Mouse (Mus musculus) ES-E14 (cell line): Measurements from ENCODE around the gene Raly. TPM values are rescaled to one million over a fixed set of nuclear protein-coding genes. Genes with fewer than 3 reads are reported as not detected.
A peak's percentile ranks its signal among the peaks of the same experiment; 100 is the strongest.

ENCODE experiments used
- DNase-seq: peaks from one replicate; pipeline ENCODE4 v3.0.0-alpha.2; 2013; ENCODE audit warnings: low read depth, low spot score
- H3K27ac ChIP-seq: 2 replicates; pipeline ENCODE4 v1.5.1; 2012; ENCODE audit warnings: low read depth, mild to moderate bottlenecking, low read length, moderate library complexity, mixed read lengths; ENCODE audit not compliant: poor library complexity, insufficient read depth, severe bottlenecking
- H3K36me3 ChIP-seq: 2 replicates; pipeline ENCODE4 v1.6.1; 2012; ENCODE audit warnings: mild to moderate bottlenecking, low read length, moderate library complexity, mixed read lengths; ENCODE audit not compliant: control insufficient read depth, poor library complexity, insufficient read depth, severe bottlenecking
- H3K4me1 ChIP-seq, 2 experiments: fragments of 150-350 bp in 1 of 2; sonication (generic) in 1 of 2; 2 replicates each; pipeline ENCODE4 v1.6.1; 2012; ENCODE audit warnings: low read length in 2 of 2, mild to moderate bottlenecking in 1 of 2, mixed read lengths in 1 of 2; ENCODE audit not compliant: control insufficient read depth in 2 of 2, insufficient read depth in 2 of 2, poor library complexity in 1 of 2
- H3K4me3 ChIP-seq, 2 experiments: fragments of 150-350 bp in 1 of 2; sonication (generic) in 1 of 2; 2 replicates each; pipeline ENCODE4 v1.5.1; 2012; ENCODE audit warnings: low read length in 2 of 2, low read depth in 1 of 2, mild to moderate bottlenecking in 1 of 2, mixed read lengths in 1 of 2; ENCODE audit not compliant: insufficient read depth in 1 of 2, poor library complexity in 1 of 2, severe bottlenecking in 1 of 2
- H3K9ac ChIP-seq: 2 replicates; pipeline ENCODE4 v1.6.1; 2012; ENCODE audit warnings: low read depth, mild to moderate bottlenecking, low read length, mixed read lengths; ENCODE audit not compliant: poor library complexity, insufficient read depth, severe bottlenecking
- H3K9me3 ChIP-seq: fragments of 150-350 bp; sonication (generic); 2 replicates; pipeline ENCODE4 v1.6.1; 2012; ENCODE audit warnings: low read depth, mild to moderate bottlenecking, low read length; ENCODE audit not compliant: control insufficient read depth, insufficient read depth
- CHD2 ChIP-seq: IDR thresholded peaks from 2 replicates; pipeline ENCODE4 v1.6.1; 2014; ENCODE audit warnings: mild to moderate bottlenecking, low read depth, low read length, inconsistent platforms
- HCFC1 ChIP-seq: IDR thresholded peaks from 2 replicates; pipeline ENCODE4 v1.6.1; 2012; ENCODE audit warnings: low read length, inconsistent platforms, borderline replicate concordance; ENCODE audit not compliant: insufficient read depth
- MAFK ChIP-seq: IDR thresholded peaks from 2 replicates; pipeline ENCODE4 v1.6.1; 2014; ENCODE audit warnings: mild to moderate bottlenecking, low read depth, low read length, inconsistent platforms; ENCODE audit not compliant: insufficient read depth
- ZC3H11A ChIP-seq: IDR thresholded peaks from 2 replicates; pipeline ENCODE4 v1.6.1; 2012; ENCODE audit warnings: low read depth, mild to moderate bottlenecking, inconsistent platforms, low read length, borderline replicate concordance
- ZNF384 ChIP-seq: IDR thresholded peaks from 2 replicates; pipeline ENCODE4 v1.6.1; 2012; ENCODE audit warnings: low read depth, low read length, inconsistent platforms
- in situ Hi-C, 2 experiments: fragments of 600-800 bp; cut with MboI; formaldehyde crosslinking; loops; one replicate each; pipeline ENCODE4 v1.15.1; 2025; ENCODE audit warnings: low sequenced_read_pairs in 2 of 2, inconsistent platforms in 1 of 2; ENCODE audit not compliant: unreplicated experiment in 2 of 2
- total RNA-seq: library from RNA; depleted of rRNA; stranded (reverse); fragments of 300-350 nt; gene quantifications from 2 replicates; pipeline ENCODE4 v1.2.3, GENCODE M21; 2012

Gene Raly
- total RNA-seq, 1 experiment = 209 TPM

DNA sequence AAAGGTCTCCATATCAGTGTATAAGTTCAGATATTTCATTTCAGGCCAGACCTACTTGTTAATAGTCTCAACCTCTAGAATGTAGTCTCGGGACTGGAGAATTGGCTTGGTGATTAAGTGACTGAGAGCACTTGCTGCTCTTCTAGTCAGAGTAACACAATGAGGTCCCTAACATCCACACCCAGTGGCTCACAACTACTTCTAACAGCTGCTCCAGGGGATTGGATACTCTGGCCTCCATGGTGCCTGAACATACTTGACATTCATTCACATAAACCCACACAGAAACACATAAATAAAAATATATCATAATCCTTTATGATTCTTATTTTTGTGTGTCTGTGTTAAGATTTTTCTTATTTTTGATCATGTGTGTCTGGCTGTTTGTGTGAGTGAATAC lies 27.7 kb downstream of the Raly start:
- no peak overlapping the region for H3K4me3 ChIP-seq
- TF ChIP-seq MAFK = no peak
- TF ChIP-seq HCFC1 = no peak
- no peak for TF ChIP-seq CHD2
- no peak for TF ChIP-seq ZC3H11A
- no peak for TF ChIP-seq ZNF384
- H3K4me1 ChIP-seq = no peaks in the 10 kb centered on the region; a peak in 1 of 4 replicates
- no peak overlapping the region for H3K9ac ChIP-seq
- no peaks in the 10 kb centered on the region for H3K36me3 ChIP-seq
- in situ Hi-C loops = no loop called here
- no peak overlapping the region for H3K27ac ChIP-seq
- H3K9me3 ChIP-seq = no peaks in the 10 kb centered on the region
- DNase-seq = no peak

- no peaks in the 10 kb centered on the region for H3K9me3 ChIP-seq
- in situ Hi-C loops = no loop called here
- H3K36me3 ChIP-seq = no peaks in the 10 kb centered on the region
- H3K4me1 ChIP-seq = no peaks in the 10 kb centered on the region; a peak in 1 of 4 replicates
- no peak for TF ChIP-seq HCFC1
- no peak for TF ChIP-seq ZC3H11A
- peak; percentile 66 for TF ChIP-seq ZNF384
- no peak overlapping the region for H3K4me3 ChIP-seq
- no peak overlapping the region for H3K27ac ChIP-seq
- no peak for DNase-seq
- no peak overlapping the region for H3K9ac ChIP-seq
These were observed 29.4 kb downstream of the Raly start for GRCm38 (mm10) chr2:154820346-154820745.

- Histone ChIP-seq H3K9ac (no peak overlapping the region), H3K27ac (no peak overlapping the region), H3K9me3 (no peaks in the 10 kb centered on the region), H3K36me3 (peaks cover 2% of the 10 kb centered on the region; the same call in 1 of the 2 replicates), H3K4me1 (no peaks in the 10 kb centered on the region), H3K4me3 (no peak overlapping the region)
- TF ChIP-seq MAFK = no peak
- TF ChIP-seq CHD2 = no peak
- TF ChIP-seq ZC3H11A = no peak
- TF ChIP-seq ZNF384 = no peak
- no peak for TF ChIP-seq HCFC1
- DNase-seq = no peak
- in situ Hi-C loops = no loop called here
These were observed 35.2 kb downstream of the Raly start for GRCm38 (mm10) chr2:154826054-154826538.

DNA sequence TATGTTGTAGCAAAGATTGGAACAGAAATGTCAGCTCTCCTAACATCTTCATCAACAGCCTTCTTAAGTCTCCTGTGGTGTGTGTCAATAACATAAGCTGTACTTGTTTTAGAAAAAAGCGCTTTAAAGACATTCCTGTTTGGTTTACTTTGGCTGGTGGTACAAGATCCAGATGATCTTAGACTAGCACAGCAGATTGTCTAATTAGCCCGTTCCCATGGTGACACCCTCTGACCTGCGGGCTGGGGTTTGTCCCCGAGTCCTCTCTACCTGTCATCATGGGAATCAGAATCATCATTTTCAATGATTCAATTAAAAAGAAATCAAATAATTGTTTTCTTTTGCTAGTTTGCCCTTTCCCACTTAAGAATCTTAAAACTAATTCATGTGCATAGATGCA lies 36.6 kb downstream of the Raly start:
- no peak overlapping the region for H3K9ac ChIP-seq
- H3K4me3 ChIP-seq = no peak overlapping the region
- no peak overlapping the region for H3K27ac ChIP-seq
- H3K9me3 ChIP-seq = no peaks in the 10 kb centered on the region
- peaks cover 2% of the 10 kb centered on the region; the same call in 1 of the 2 replicates for H3K36me3 ChIP-seq
- DNase-seq = no peak
- TF ChIP-seq ZC3H11A = no peak
- no peaks in the 10 kb centered on the region; a peak in 1 of 4 replicates for H3K4me1 ChIP-seq
- in situ Hi-C loops = no loop called here

DNA sequence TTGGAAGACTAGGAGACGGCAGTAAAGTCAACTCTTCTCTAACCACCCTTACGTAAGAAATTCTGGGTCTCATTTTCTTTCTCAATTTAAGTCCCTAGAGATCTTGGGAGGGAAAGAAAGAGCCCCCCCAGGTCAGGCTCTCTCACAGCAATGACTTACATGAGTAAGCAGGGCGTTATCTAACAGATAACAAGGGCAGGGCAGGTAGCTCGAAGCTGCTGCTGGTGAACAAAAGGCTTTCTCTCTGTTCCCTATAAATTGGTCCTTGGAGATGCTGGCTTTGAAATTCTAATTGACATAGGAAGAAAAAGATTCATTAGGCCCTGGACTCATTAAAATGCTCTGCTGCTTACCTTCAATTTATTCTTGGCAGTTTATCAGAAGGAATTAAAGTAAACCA lies 41.6 kb downstream of the Raly start:
- Histone ChIP-seq H3K4me1 (no peaks in the 10 kb centered on the region; a peak in 1 of 4 replicates), H3K27ac (no peak overlapping the region), H3K9ac (no peak overlapping the region), H3K36me3 (no peaks in the 10 kb centered on the region; the same call in none of the 2 replicates), H3K9me3 (no peaks in the 10 kb centered on the region), H3K4me3 (no peak overlapping the region)
- TF ChIP-seq HCFC1 (no peak), MAFK (no peak), CHD2 (no peak), ZNF384 (no peak), ZC3H11A (no peak)
- no peak for DNase-seq
- in situ Hi-C loops = no loop called here
